Mouse (Mus musculus): ENCODE data around the gene Det1. TPM values are rescaled to one million over a fixed set of nuclear protein-coding genes. Genes with fewer than 3 reads are reported as not detected.

Gene Det1
- polyA plus RNA-seq, 1 experiment from 2014 or later = 14.0 TPM

GRCm38 (mm10) chr7:78884139-78884538 lies 37.1 kb upstream of the Det1 start:
- Histone ChIP-seq H3K27me3 (ENCODE audit: control insufficient read depth, insufficient read depth, low read depth, low read length) (no peaks in the 10 kb centered on the region), H3K4me1 (ENCODE audit: control insufficient read depth, insufficient read depth, low read length) (peaks cover 45% of the 10 kb centered on the region), H3K27ac (ENCODE audit: low read length) (peak overlapping the region; percentile 95), H3K36me3 (ENCODE audit: control insufficient read depth, insufficient read depth, low read length) (no peaks in the 10 kb centered on the region), H3K9me3 (replicated peaks; ENCODE audit: control insufficient read depth, low read length, poor library complexity, severe bottlenecking) (no peaks in the 10 kb centered on the region), H3K9ac (ENCODE audit: low read depth, low read length) (peak overlapping the region; percentile 67), H3K4me3 (ENCODE audit: low read depth, low read length) (peak overlapping the region; percentile 75), H3K4me2 (ENCODE audit: low read length) (peak overlapping the region; percentile 61)
- 4% methylated on average over 6 of the region's 6 CpGs for WGBS
- peak; percentile 63 for ATAC-seq

- H3K36me3 ChIP-seq (ENCODE audit: control insufficient read depth, insufficient read depth, low read length) = no peaks in the 10 kb centered on the region
- peaks cover 45% of the 10 kb centered on the region for H3K4me1 ChIP-seq (ENCODE audit: control insufficient read depth, insufficient read depth, low read length)
- H3K4me2 ChIP-seq (ENCODE audit: low read length) = peak overlapping the region; percentile 61
- no peaks in the 10 kb centered on the region for H3K27me3 ChIP-seq (ENCODE audit: control insufficient read depth, insufficient read depth, low read depth, low read length)
- WGBS = 1% methylated on average over 8 of the region's 8 CpGs
- peak overlapping the region; percentile 72 for H3K9ac ChIP-seq (ENCODE audit: low read depth, low read length)
- H3K9me3 ChIP-seq (replicated peaks; ENCODE audit: control insufficient read depth, low read length, poor library complexity, severe bottlenecking) = no peaks in the 10 kb centered on the region
- H3K27ac ChIP-seq (ENCODE audit: low read length) = peak overlapping the region; percentile 95
- H3K4me3 ChIP-seq (ENCODE audit: low read depth, low read length) = peak overlapping the region; percentile 75
- no peak for ATAC-seq
Observed at GRCm38 (mm10) chr7:78883726-78884060, 36.6 kb upstream of the Det1 start.

- ATAC-seq = peak; percentile 3; the same call in 1 of the 2 replicates
- Histone ChIP-seq H3K4me2 (ENCODE audit: low read length) (peak overlapping the region; percentile 61), H3K36me3 (ENCODE audit: control insufficient read depth, insufficient read depth, low read length) (no peaks in the 10 kb centered on the region), H3K4me3 (ENCODE audit: low read depth, low read length) (peak overlapping the region; percentile 75), H3K27me3 (ENCODE audit: control insufficient read depth, insufficient read depth, low read depth, low read length) (no peaks in the 10 kb centered on the region), H3K9me3 (replicated peaks; ENCODE audit: control insufficient read depth, low read length, poor library complexity, severe bottlenecking) (no peaks in the 10 kb centered on the region), H3K9ac (ENCODE audit: low read depth, low read length) (peak overlapping the region; percentile 72), H3K4me1 (ENCODE audit: control insufficient read depth, insufficient read depth, low read length) (peaks cover 45% of the 10 kb centered on the region), H3K27ac (ENCODE audit: low read length) (peak overlapping the region; percentile 95)
- WGBS = under 1% methylated on average over 34 of the region's 34 CpGs
Observed at GRCm38 (mm10) chr7:78883016-78883725, 36.1 kb upstream of the Det1 start.

- Histone ChIP-seq H3K4me3 (ENCODE audit: low read depth, low read length) (peak overlapping the region; percentile 75), H3K4me1 (ENCODE audit: control insufficient read depth, insufficient read depth, low read length) (peaks cover 38% of the 10 kb centered on the region), H3K36me3 (ENCODE audit: control insufficient read depth, insufficient read depth, low read length) (no peaks in the 10 kb centered on the region), H3K27ac (ENCODE audit: low read length) (peak overlapping the region; percentile 95), H3K9ac (ENCODE audit: low read depth, low read length) (peak overlapping the region; percentile 72), H3K4me2 (ENCODE audit: low read length) (peak overlapping the region; percentile 61), H3K27me3 (ENCODE audit: control insufficient read depth, insufficient read depth, low read depth, low read length) (no peaks in the 10 kb centered on the region), H3K9me3 (replicated peaks; ENCODE audit: control insufficient read depth, low read length, poor library complexity, severe bottlenecking) (no peaks in the 10 kb centered on the region)
- ATAC-seq = peak; percentile 77
- WGBS = under 1% methylated on average over 18 of the region's 23 CpGs
Observed at GRCm38 (mm10) chr7:78882469-78882837, 35.4 kb upstream of the Det1 start.

GRCm38 (mm10) chr7:78881607-78882468 lies 34.8 kb upstream of the Det1 start:
- Histone ChIP-seq H3K4me1 (ENCODE audit: control insufficient read depth, insufficient read depth, low read length) (peaks cover 32% of the 10 kb centered on the region), H3K9ac (ENCODE audit: low read depth, low read length) (peak overlapping the region; percentile 72), H3K36me3 (ENCODE audit: control insufficient read depth, insufficient read depth, low read length) (no peaks in the 10 kb centered on the region), H3K4me2 (ENCODE audit: low read length) (peak overlapping the region; percentile 61), H3K4me3 (ENCODE audit: low read depth, low read length) (peak overlapping the region; percentile 75), H3K27ac (ENCODE audit: low read length) (peak overlapping the region; percentile 95), H3K27me3 (ENCODE audit: control insufficient read depth, insufficient read depth, low read depth, low read length) (no peaks in the 10 kb centered on the region), H3K9me3 (replicated peaks; ENCODE audit: control insufficient read depth, low read length, poor library complexity, severe bottlenecking) (no peaks in the 10 kb centered on the region)
- peak; percentile 5; the same call in 1 of the 2 replicates for ATAC-seq
- 3% methylated on average over 15 of the region's 16 CpGs for WGBS

- Histone ChIP-seq H3K36me3 (ENCODE audit: control insufficient read depth, insufficient read depth, low read length) (no peaks in the 10 kb centered on the region), H3K27ac (ENCODE audit: low read length) (no peak overlapping the region), H3K9me3 (replicated peaks; ENCODE audit: control insufficient read depth, low read length, poor library complexity, severe bottlenecking) (no peaks in the 10 kb centered on the region), H3K4me3 (ENCODE audit: low read depth, low read length) (no peak overlapping the region), H3K27me3 (ENCODE audit: control insufficient read depth, insufficient read depth, low read depth, low read length) (no peaks in the 10 kb centered on the region), H3K4me2 (ENCODE audit: low read length) (no peak overlapping the region), H3K9ac (ENCODE audit: low read depth, low read length) (no peak overlapping the region), H3K4me1 (ENCODE audit: control insufficient read depth, insufficient read depth, low read length) (no peaks in the 10 kb centered on the region)
- ATAC-seq = no peak
- WGBS = 81% methylated on average over 5 of the region's 5 CpGs
Observed at GRCm38 (mm10) chr7:78872831-78873230, 25.8 kb upstream of the Det1 start.

- no peaks in the 10 kb centered on the region for H3K9me3 ChIP-seq (replicated peaks; ENCODE audit: control insufficient read depth, low read length, poor library complexity, severe bottlenecking)
- no peaks in the 10 kb centered on the region for H3K4me1 ChIP-seq (ENCODE audit: control insufficient read depth, insufficient read depth, low read length)
- no peaks in the 10 kb centered on the region for H3K36me3 ChIP-seq (ENCODE audit: control insufficient read depth, insufficient read depth, low read length)
- H3K9ac ChIP-seq (ENCODE audit: low read depth, low read length) = no peak overlapping the region
- WGBS = 78% methylated on average over 6 of the region's 6 CpGs
- no peak overlapping the region for H3K27ac ChIP-seq (ENCODE audit: low read length)
- H3K4me3 ChIP-seq (ENCODE audit: low read depth, low read length) = no peak overlapping the region
- H3K27me3 ChIP-seq (ENCODE audit: control insufficient read depth, insufficient read depth, low read depth, low read length) = no peaks in the 10 kb centered on the region
- no peak overlapping the region for H3K4me2 ChIP-seq (ENCODE audit: low read length)
- no peak for ATAC-seq
Observed at GRCm38 (mm10) chr7:78872366-78872765, 25.3 kb upstream of the Det1 start.

- no peak overlapping the region for H3K4me2 ChIP-seq (ENCODE audit: low read length)
- H3K4me1 ChIP-seq (ENCODE audit: control insufficient read depth, insufficient read depth, low read length) = no peaks in the 10 kb centered on the region
- WGBS = 73% methylated on average over 5 of the region's 5 CpGs
- H3K27ac ChIP-seq (ENCODE audit: low read length) = no peak overlapping the region
- H3K4me3 ChIP-seq (ENCODE audit: low read depth, low read length) = no peak overlapping the region
- no peak for ATAC-seq
- H3K9ac ChIP-seq (ENCODE audit: low read depth, low read length) = no peak overlapping the region
- H3K9me3 ChIP-seq (replicated peaks; ENCODE audit: control insufficient read depth, low read length, poor library complexity, severe bottlenecking) = no peaks in the 10 kb centered on the region
- H3K27me3 ChIP-seq (ENCODE audit: control insufficient read depth, insufficient read depth, low read depth, low read length) = no peaks in the 10 kb centered on the region
- no peaks in the 10 kb centered on the region for H3K36me3 ChIP-seq (ENCODE audit: control insufficient read depth, insufficient read depth, low read length)
Observed at GRCm38 (mm10) chr7:78868731-78869130, 21.7 kb upstream of the Det1 start.

All from midbrain, embryonic 16.5 days (tissue).